Mouse (Mus musculus) kidney, embryonic 16.5 days (tissue): ENCODE results near the gene Cbfa2t2. TPM values are rescaled to one million over a fixed set of nuclear protein-coding genes. Genes with fewer than 3 reads are reported as not detected.

Experiments
- ATAC-seq: fragments of 200-750 bp; cut with Nextera tagmentation; 2 replicates; pipeline ENCODE4 v1.8.0; 2017; ENCODE audit warnings: moderate TSS enrichment; ENCODE audit not compliant: low FRiP score, low TSS enrichment
- H3K27ac ChIP-seq: fragments of 300-500 bp; sonication (generic); 2 replicates; pipeline ENCODE4 v1.5.1; 2014; ENCODE audit warnings: low read length
- H3K27me3 ChIP-seq: fragments of 300-500 bp; sonication (generic); 2 replicates; pipeline ENCODE4 v1.6.1; 2014; ENCODE audit warnings: low read length, control low read depth, mixed read lengths; ENCODE audit not compliant: insufficient read depth
- H3K36me3 ChIP-seq: fragments of 300-500 bp; sonication (generic); 2 replicates; pipeline ENCODE4 v1.6.1; 2014; ENCODE audit warnings: low read length, control low read depth, mixed read lengths; ENCODE audit not compliant: insufficient read depth
- H3K4me1 ChIP-seq: fragments of 300-500 bp; sonication (generic); 2 replicates; pipeline ENCODE4 v1.6.1; 2014; ENCODE audit warnings: low read length, control low read depth, mixed read lengths; ENCODE audit not compliant: insufficient read depth
- H3K4me2 ChIP-seq: fragments of 300-500 bp; sonication (generic); replicated peaks from 2 replicates; pipeline ENCODE4 v1.6.1; 2014; ENCODE audit warnings: low read depth, low read length
- H3K4me3 ChIP-seq: fragments of 300-500 bp; sonication (generic); 2 replicates; pipeline ENCODE4 v1.5.1; 2014; ENCODE audit warnings: mild to moderate bottlenecking, low read length
- H3K9ac ChIP-seq: fragments of 300-500 bp; sonication (generic); replicated peaks from 2 replicates; pipeline ENCODE4 v1.6.1; 2014; ENCODE audit warnings: low read length
- H3K9me3 ChIP-seq: fragments of 300-500 bp; sonication (generic); 2 replicates; pipeline ENCODE4 v1.6.1; 2016; ENCODE audit warnings: low read length, control low read depth
- WGBS: fragments of 180-500 bp; shearing (Covaris S2); extraction: QIAGEN DNeasy Blood & Tissue Kit; methylation state at CpG from one replicate; pipeline ENCODE4 v1.1.7; 2014; 5-methylcytosine and 5-hydroxymethylcytosine counted together
- polyA plus RNA-seq: library from polyadenylated mRNA; unstranded; fragments of >200 nt; fragmentation: Nextera tagmentation; extraction: Ambion mirVana; gene quantifications from 2 replicates; pipeline ENCODE4 v1.2.1, GENCODE M21; 2015

Cbfa2t2 gene
- polyA plus RNA-seq, 1 experiment from 2014 or later = 44.2 TPM

GRCm38 (mm10) chr2:154436076-154436457, 214 bp upstream of the Cbfa2t2 start:
- Histone ChIP-seq H3K36me3 (no peaks in the 10 kb centered on the region), H3K4me3 (peak overlapping the region; percentile 96), H3K4me2 (peak overlapping the region; percentile 58), H3K27ac (peak overlapping the region; percentile 96), H3K27me3 (no peaks in the 10 kb centered on the region), H3K9ac (0 out of 2 replicates have a peak overlapping the region, but pooled peaks have one; percentile 42), H3K4me1 (peaks cover 22% of the 10 kb centered on the region), H3K9me3 (no peaks in the 10 kb centered on the region)
- under 1% methylated on average over 31 of the region's 44 CpGs for WGBS
- peak; percentile 100 for ATAC-seq

DNA sequence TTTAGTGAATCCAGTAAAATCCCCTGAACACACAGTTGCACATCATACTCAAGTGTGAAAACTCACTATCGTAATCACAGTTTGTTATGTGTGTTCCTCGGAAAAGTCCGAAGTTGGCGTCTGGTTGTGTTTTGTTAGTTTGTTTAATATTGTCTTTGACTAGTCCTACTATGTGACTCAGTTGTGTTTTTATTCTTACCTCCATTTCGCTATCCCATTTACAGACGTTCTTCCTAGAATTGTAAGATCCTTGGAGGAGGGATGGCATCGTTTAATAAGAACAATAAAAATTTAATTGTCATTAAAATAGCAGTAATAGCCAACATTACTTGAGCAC, 878 bp downstream of the Cbfa2t2 start:
- Histone ChIP-seq H3K4me1 (peaks cover 22% of the 10 kb centered on the region), H3K27ac (peak overlapping the region; percentile 96), H3K27me3 (no peaks in the 10 kb centered on the region), H3K9me3 (no peaks in the 10 kb centered on the region), H3K4me2 (peak overlapping the region; percentile 56), H3K36me3 (no peaks in the 10 kb centered on the region), H3K9ac (peak overlapping the region; percentile 97), H3K4me3 (peak overlapping the region; percentile 96)
- ATAC-seq = no peak
- WGBS = 13% methylated on average over 7 of the region's 7 CpGs

DNA sequence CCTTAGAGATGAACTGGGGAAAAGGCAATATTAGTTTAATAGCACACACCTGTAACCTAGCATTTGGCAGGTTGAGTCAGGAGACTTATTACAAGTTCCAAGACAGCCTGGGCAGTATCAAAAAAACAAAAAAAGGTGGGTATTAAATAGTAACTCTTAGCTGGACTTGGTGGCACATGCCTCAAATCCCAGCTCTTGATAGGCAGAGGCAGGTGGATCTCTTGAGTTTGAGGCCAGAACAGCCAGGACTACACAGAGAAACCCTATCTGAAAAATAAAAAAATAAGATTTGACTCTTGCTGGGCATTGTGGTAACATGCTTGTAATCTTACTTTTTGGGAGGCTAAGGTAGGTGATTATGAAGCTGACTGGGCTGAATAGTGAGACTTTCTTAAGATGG, 4.2 kb downstream of the Cbfa2t2 start:
- ATAC-seq = no peak
- Histone ChIP-seq H3K4me1 (peaks cover 20% of the 10 kb centered on the region), H3K27ac (no peak overlapping the region), H3K4me3 (no peak overlapping the region), H3K9ac (no peak overlapping the region), H3K4me2 (no peak overlapping the region), H3K27me3 (no peaks in the 10 kb centered on the region), H3K36me3 (peaks cover 10% of the 10 kb centered on the region; the same call in 1 of the 2 replicates), H3K9me3 (no peaks in the 10 kb centered on the region)

GRCm38 (mm10) chr2:154447821-154448220, 11.5 kb downstream of the Cbfa2t2 start:
- Histone ChIP-seq H3K4me3 (no peak overlapping the region), H3K9me3 (no peaks in the 10 kb centered on the region), H3K27ac (no peak overlapping the region), H3K9ac (no peak overlapping the region), H3K4me1 (no peaks in the 10 kb centered on the region), H3K36me3 (peaks cover 15% of the 10 kb centered on the region), H3K4me2 (no peak overlapping the region), H3K27me3 (no peaks in the 10 kb centered on the region)
- ATAC-seq = no peak
- WGBS = 96% methylated on average over 8 of the region's 8 CpGs

DNA sequence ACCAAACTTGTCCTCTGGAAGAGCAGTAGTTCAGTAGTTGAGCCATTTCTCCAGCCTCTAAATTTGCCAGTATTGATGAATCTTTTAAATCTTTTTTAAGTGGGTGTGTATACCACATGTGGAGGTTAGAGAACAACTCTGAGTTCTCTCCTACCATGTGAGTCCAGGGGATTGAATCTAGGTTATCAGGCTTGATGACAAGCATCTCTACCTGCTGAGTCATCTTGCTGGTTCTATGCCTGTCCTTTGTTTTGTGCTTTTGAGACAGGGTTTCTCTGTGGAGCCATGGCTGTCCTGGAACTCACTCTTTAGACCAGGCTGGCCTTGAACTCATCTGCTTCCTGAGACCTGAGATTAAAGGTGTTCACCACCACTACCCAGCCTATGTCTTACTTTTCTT, 12.4 kb downstream of the Cbfa2t2 start:
- no peak overlapping the region for H3K4me2 ChIP-seq
- peaks cover 9% of the 10 kb centered on the region for H3K36me3 ChIP-seq
- no peak overlapping the region for H3K4me3 ChIP-seq
- H3K4me1 ChIP-seq = no peaks in the 10 kb centered on the region; the same call in 1 of the 2 replicates
- no peak overlapping the region for H3K9ac ChIP-seq
- H3K9me3 ChIP-seq = no peaks in the 10 kb centered on the region
- no peak for ATAC-seq
- H3K27me3 ChIP-seq = no peaks in the 10 kb centered on the region
- H3K27ac ChIP-seq = no peak overlapping the region

- H3K4me2 ChIP-seq = no peak overlapping the region
- WGBS = 74% methylated on average over 2 of the region's 2 CpGs
- no peaks in the 10 kb centered on the region for H3K27me3 ChIP-seq
- no peak overlapping the region for H3K9ac ChIP-seq
- H3K36me3 ChIP-seq = peaks cover 3% of the 10 kb centered on the region
- H3K27ac ChIP-seq = no peak overlapping the region
- H3K9me3 ChIP-seq = no peaks in the 10 kb centered on the region
- no peak overlapping the region for H3K4me3 ChIP-seq
- H3K4me1 ChIP-seq = peaks cover 25% of the 10 kb centered on the region
- ATAC-seq = no peak
Measured at GRCm38 (mm10) chr2:154452951-154453350, 16.7 kb downstream of the Cbfa2t2 start.

DNA sequence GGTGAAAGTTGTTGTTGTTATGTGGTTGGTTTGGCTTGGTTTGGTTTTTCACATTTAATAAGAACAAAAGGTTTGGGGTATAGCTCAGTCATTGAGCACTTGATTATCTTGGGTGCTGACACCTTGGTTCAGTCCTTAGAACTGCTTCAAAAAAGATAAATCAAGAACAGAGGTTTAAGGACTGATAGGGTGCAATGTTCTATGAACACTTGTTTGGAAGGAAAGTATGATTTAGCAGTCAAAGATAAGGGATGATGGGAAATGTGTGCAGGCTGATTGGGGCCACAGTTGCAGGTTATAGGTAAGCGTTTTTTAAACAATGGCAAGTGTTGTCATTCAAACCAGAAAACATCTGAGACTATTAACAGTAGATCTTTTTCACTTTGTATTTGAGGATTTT, 17.8 kb downstream of the Cbfa2t2 start:
- no peak for ATAC-seq
- Histone ChIP-seq H3K4me3 (no peak overlapping the region), H3K27ac (peak overlapping the region; percentile 78), H3K36me3 (no peaks in the 10 kb centered on the region), H3K4me2 (no peak overlapping the region), H3K27me3 (no peaks in the 10 kb centered on the region), H3K9me3 (no peaks in the 10 kb centered on the region), H3K9ac (no peak overlapping the region), H3K4me1 (peaks cover 25% of the 10 kb centered on the region)
- WGBS = 49% methylated on average over 1 of the region's 1 CpGs

- no peaks in the 10 kb centered on the region for H3K9me3 ChIP-seq
- H3K9ac ChIP-seq = no peak overlapping the region
- peak; percentile 86 for ATAC-seq
- no peaks in the 10 kb centered on the region for H3K36me3 ChIP-seq
- H3K27me3 ChIP-seq = no peaks in the 10 kb centered on the region
- 32% methylated on average over 3 of the region's 3 CpGs for WGBS
- H3K27ac ChIP-seq = peak overlapping the region; percentile 82; the same call in 1 of the 2 replicates
- H3K4me3 ChIP-seq = no peak overlapping the region
- peaks cover 26% of the 10 kb centered on the region for H3K4me1 ChIP-seq
- no peak overlapping the region for H3K4me2 ChIP-seq
Measured at GRCm38 (mm10) chr2:154454605-154455004, 18.3 kb downstream of the Cbfa2t2 start.

- WGBS = 27% methylated on average over 5 of the region's 5 CpGs
- Histone ChIP-seq H3K9me3 (no peaks in the 10 kb centered on the region), H3K36me3 (no peaks in the 10 kb centered on the region), H3K4me2 (peak overlapping the region; percentile 29; the same call in 1 of the 2 replicates), H3K4me3 (no peak overlapping the region), H3K27me3 (no peaks in the 10 kb centered on the region), H3K9ac (no peak overlapping the region), H3K27ac (peak overlapping the region; percentile 82), H3K4me1 (peaks cover 32% of the 10 kb centered on the region)
- ATAC-seq = peak; percentile 69
Measured at GRCm38 (mm10) chr2:154455776-154456175, 19.5 kb downstream of the Cbfa2t2 start.

- Histone ChIP-seq H3K4me1 (peaks cover 35% of the 10 kb centered on the region), H3K9me3 (no peaks in the 10 kb centered on the region), H3K27me3 (no peaks in the 10 kb centered on the region), H3K4me2 (no peak overlapping the region), H3K9ac (no peak overlapping the region), H3K4me3 (no peak overlapping the region), H3K27ac (no peak overlapping the region), H3K36me3 (no peaks in the 10 kb centered on the region)
- no peak for ATAC-seq
Measured at GRCm38 (mm10) chr2:154456621-154457020, 20.3 kb downstream of the Cbfa2t2 start.

DNA sequence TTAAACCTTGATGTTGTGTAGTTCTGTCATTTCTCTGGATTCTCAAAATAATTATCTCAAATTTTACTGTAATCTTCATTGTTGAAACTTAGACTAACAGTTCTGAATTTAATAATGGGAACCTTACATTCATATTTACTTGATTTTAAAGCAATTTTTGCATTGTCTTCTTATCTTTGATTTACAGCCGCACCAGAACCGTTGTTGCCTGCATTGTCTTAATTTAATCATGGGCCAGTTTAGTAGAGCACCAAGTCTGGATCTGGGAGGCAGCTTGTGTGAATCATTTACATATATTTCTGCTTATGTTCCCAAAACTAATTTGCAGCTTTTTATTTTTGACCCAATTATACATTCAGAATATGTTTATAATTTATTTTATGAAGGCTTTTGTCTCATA, 23.0 kb downstream of the Cbfa2t2 start:
- Histone ChIP-seq H3K27ac (no peak overlapping the region), H3K36me3 (no peaks in the 10 kb centered on the region), H3K4me3 (no peak overlapping the region), H3K27me3 (no peaks in the 10 kb centered on the region), H3K4me1 (peaks cover 32% of the 10 kb centered on the region), H3K9ac (no peak overlapping the region), H3K4me2 (no peak overlapping the region), H3K9me3 (no peaks in the 10 kb centered on the region)
- no peak for ATAC-seq
- 70% methylated on average over 2 of the region's 2 CpGs for WGBS
